Mouse (Mus musculus): ENCODE results near the gene Fam185a. TPM values are rescaled to one million over a fixed set of nuclear protein-coding genes. Genes with fewer than 3 reads are reported as not detected.
A peak's percentile ranks its signal among the peaks of the same experiment; 100 is the strongest.

Gene Fam185a
- polyA plus RNA-seq, 1 experiment from 2014 or later, result 6.1 TPM

GRCm38 (mm10) chr5:21496321-21496720 lies 71.6 kb downstream of the Fam185a start:
- Histone ChIP-seq H3K36me3 (ENCODE audit: control insufficient read depth, insufficient read depth, low read length) (no peaks in the 10 kb centered on the region), H3K27ac (ENCODE audit: low read depth, low read length) (no peak overlapping the region), H3K4me2 (ENCODE audit: low read length) (no peak overlapping the region), H3K4me1 (ENCODE audit: control insufficient read depth, insufficient read depth, low read length) (no peaks in the 10 kb centered on the region), H3K4me3 (ENCODE audit: low read depth, low read length) (no peak overlapping the region), H3K9me3 (replicated peaks; ENCODE audit: control insufficient read depth, low read length) (no peaks in the 10 kb centered on the region), H3K9ac (ENCODE audit: low read length) (no peak overlapping the region), H3K27me3 (replicated peaks; ENCODE audit: control insufficient read depth, insufficient read depth, low read length) (no peaks in the 10 kb centered on the region)
- ATAC-seq (no peak), DNase-seq (ENCODE audit: low spot score) (peak; percentile 47)
- WGBS, result 81% methylated on average over 6 of the region's 6 CpGs

- Histone ChIP-seq H3K4me1 (ENCODE audit: control insufficient read depth, insufficient read depth, low read length) (no peaks in the 10 kb centered on the region), H3K4me3 (ENCODE audit: low read depth, low read length) (no peak overlapping the region), H3K4me2 (ENCODE audit: low read length) (no peak overlapping the region), H3K27ac (ENCODE audit: low read depth, low read length) (no peak overlapping the region), H3K9me3 (replicated peaks; ENCODE audit: control insufficient read depth, low read length) (no peaks in the 10 kb centered on the region), H3K9ac (ENCODE audit: low read length) (no peak overlapping the region), H3K36me3 (ENCODE audit: control insufficient read depth, insufficient read depth, low read length) (no peaks in the 10 kb centered on the region), H3K27me3 (replicated peaks; ENCODE audit: control insufficient read depth, insufficient read depth, low read length) (no peaks in the 10 kb centered on the region)
- no peak for DNase-seq (ENCODE audit: low spot score)
- no peak for ATAC-seq
- 77% methylated on average over 3 of the region's 3 CpGs for WGBS
These were observed 72.1 kb downstream of the Fam185a start for GRCm38 (mm10) chr5:21496881-21497280.

GRCm38 (mm10) chr5:21498490-21498889 lies 73.7 kb downstream of the Fam185a start:
- H3K27ac ChIP-seq (ENCODE audit: low read depth, low read length), result no peak overlapping the region
- H3K4me1 ChIP-seq (ENCODE audit: control insufficient read depth, insufficient read depth, low read length), result no peaks in the 10 kb centered on the region
- no peaks in the 10 kb centered on the region for H3K27me3 ChIP-seq (replicated peaks; ENCODE audit: control insufficient read depth, insufficient read depth, low read length)
- H3K4me3 ChIP-seq (ENCODE audit: low read depth, low read length), result no peak overlapping the region
- DNase-seq (ENCODE audit: low spot score) (no peak), ATAC-seq (no peak)
- H3K9me3 ChIP-seq (replicated peaks; ENCODE audit: control insufficient read depth, low read length), result no peaks in the 10 kb centered on the region
- no peak overlapping the region for H3K9ac ChIP-seq (ENCODE audit: low read length)
- no peaks in the 10 kb centered on the region for H3K36me3 ChIP-seq (ENCODE audit: control insufficient read depth, insufficient read depth, low read length)
- H3K4me2 ChIP-seq (ENCODE audit: low read length), result no peak overlapping the region
- WGBS, result 97% methylated on average over 2 of the region's 2 CpGs

- Histone ChIP-seq H3K9ac (ENCODE audit: low read length) (no peak overlapping the region), H3K4me1 (ENCODE audit: control insufficient read depth, insufficient read depth, low read length) (no peaks in the 10 kb centered on the region), H3K27ac (ENCODE audit: low read depth, low read length) (no peak overlapping the region), H3K9me3 (replicated peaks; ENCODE audit: control insufficient read depth, low read length) (no peaks in the 10 kb centered on the region), H3K27me3 (replicated peaks; ENCODE audit: control insufficient read depth, insufficient read depth, low read length) (no peaks in the 10 kb centered on the region), H3K36me3 (ENCODE audit: control insufficient read depth, insufficient read depth, low read length) (no peaks in the 10 kb centered on the region), H3K4me3 (ENCODE audit: low read depth, low read length) (no peak overlapping the region), H3K4me2 (ENCODE audit: low read length) (no peak overlapping the region)
- DNase-seq (ENCODE audit: low spot score) (no peak), ATAC-seq (no peak)
- 81% methylated on average over 11 of the region's 11 CpGs for WGBS
These were observed 74.2 kb downstream of the Fam185a start for GRCm38 (mm10) chr5:21498925-21499324.

- H3K4me2 ChIP-seq (ENCODE audit: low read length), result no peak overlapping the region
- H3K9me3 ChIP-seq (replicated peaks; ENCODE audit: control insufficient read depth, low read length), result no peaks in the 10 kb centered on the region
- no peaks in the 10 kb centered on the region for H3K4me1 ChIP-seq (ENCODE audit: control insufficient read depth, insufficient read depth, low read length)
- H3K9ac ChIP-seq (ENCODE audit: low read length), result no peak overlapping the region
- no peaks in the 10 kb centered on the region for H3K36me3 ChIP-seq (ENCODE audit: control insufficient read depth, insufficient read depth, low read length)
- H3K27ac ChIP-seq (ENCODE audit: low read depth, low read length), result no peak overlapping the region
- H3K4me3 ChIP-seq (ENCODE audit: low read depth, low read length), result no peak overlapping the region
- 76% methylated on average over 10 of the region's 10 CpGs for WGBS
- no peaks in the 10 kb centered on the region for H3K27me3 ChIP-seq (replicated peaks; ENCODE audit: control insufficient read depth, insufficient read depth, low read length)
- ATAC-seq, result no peak
- DNase-seq (ENCODE audit: low spot score), result no peak
These were observed 75.4 kb downstream of the Fam185a start for GRCm38 (mm10) chr5:21500133-21500532.

- WGBS, result 66% methylated on average over 2 of the region's 2 CpGs
- Histone ChIP-seq H3K4me3 (ENCODE audit: low read depth, low read length) (no peak overlapping the region), H3K4me2 (ENCODE audit: low read length) (no peak overlapping the region), H3K9me3 (replicated peaks; ENCODE audit: control insufficient read depth, low read length) (no peaks in the 10 kb centered on the region), H3K27ac (ENCODE audit: low read depth, low read length) (no peak overlapping the region), H3K9ac (ENCODE audit: low read length) (no peak overlapping the region), H3K27me3 (replicated peaks; ENCODE audit: control insufficient read depth, insufficient read depth, low read length) (no peaks in the 10 kb centered on the region), H3K36me3 (ENCODE audit: control insufficient read depth, insufficient read depth, low read length) (no peaks in the 10 kb centered on the region), H3K4me1 (ENCODE audit: control insufficient read depth, insufficient read depth, low read length) (no peaks in the 10 kb centered on the region)
- ATAC-seq (no peak), DNase-seq (ENCODE audit: low spot score) (peak; percentile 24)
These were observed 76.2 kb downstream of the Fam185a start for GRCm38 (mm10) chr5:21500941-21501340.

GRCm38 (mm10) chr5:21502936-21503610 lies 78.3 kb downstream of the Fam185a start:
- no peaks in the 10 kb centered on the region for H3K4me1 ChIP-seq (ENCODE audit: control insufficient read depth, insufficient read depth, low read length)
- H3K36me3 ChIP-seq (ENCODE audit: control insufficient read depth, insufficient read depth, low read length), result no peaks in the 10 kb centered on the region
- no peaks in the 10 kb centered on the region for H3K27me3 ChIP-seq (replicated peaks; ENCODE audit: control insufficient read depth, insufficient read depth, low read length)
- ATAC-seq (no peak), DNase-seq (ENCODE audit: low spot score) (no peak)
- no peak overlapping the region for H3K4me2 ChIP-seq (ENCODE audit: low read length)
- no peaks in the 10 kb centered on the region for H3K9me3 ChIP-seq (replicated peaks; ENCODE audit: control insufficient read depth, low read length)
- H3K4me3 ChIP-seq (ENCODE audit: low read depth, low read length), result no peak overlapping the region
- no peak overlapping the region for H3K27ac ChIP-seq (ENCODE audit: low read depth, low read length)
- H3K9ac ChIP-seq (ENCODE audit: low read length), result no peak overlapping the region
- 90% methylated on average over 13 of the region's 13 CpGs for WGBS

- H3K9ac ChIP-seq (ENCODE audit: low read length), result no peak overlapping the region
- no peaks in the 10 kb centered on the region for H3K27me3 ChIP-seq (replicated peaks; ENCODE audit: control insufficient read depth, insufficient read depth, low read length)
- no peaks in the 10 kb centered on the region for H3K9me3 ChIP-seq (replicated peaks; ENCODE audit: control insufficient read depth, low read length)
- DNase-seq (ENCODE audit: low spot score) (no peak), ATAC-seq (no peak)
- H3K4me2 ChIP-seq (ENCODE audit: low read length), result no peak overlapping the region
- no peaks in the 10 kb centered on the region for H3K4me1 ChIP-seq (ENCODE audit: control insufficient read depth, insufficient read depth, low read length)
- no peak overlapping the region for H3K27ac ChIP-seq (ENCODE audit: low read depth, low read length)
- no peak overlapping the region for H3K4me3 ChIP-seq (ENCODE audit: low read depth, low read length)
- WGBS, result 90% methylated on average over 8 of the region's 8 CpGs
- H3K36me3 ChIP-seq (ENCODE audit: control insufficient read depth, insufficient read depth, low read length), result no peaks in the 10 kb centered on the region
These were observed 80.4 kb downstream of the Fam185a start for GRCm38 (mm10) chr5:21505159-21505558.

- Histone ChIP-seq H3K27me3 (replicated peaks; ENCODE audit: control insufficient read depth, insufficient read depth, low read length) (no peaks in the 10 kb centered on the region), H3K4me2 (ENCODE audit: low read length) (no peak overlapping the region), H3K9me3 (replicated peaks; ENCODE audit: control insufficient read depth, low read length) (no peaks in the 10 kb centered on the region), H3K27ac (ENCODE audit: low read depth, low read length) (no peak overlapping the region), H3K9ac (ENCODE audit: low read length) (no peak overlapping the region), H3K4me3 (ENCODE audit: low read depth, low read length) (no peak overlapping the region), H3K36me3 (ENCODE audit: control insufficient read depth, insufficient read depth, low read length) (no peaks in the 10 kb centered on the region), H3K4me1 (ENCODE audit: control insufficient read depth, insufficient read depth, low read length) (no peaks in the 10 kb centered on the region)
- 83% methylated on average over 1 of the region's 1 CpGs for WGBS
- DNase-seq (ENCODE audit: low spot score) (no peak), ATAC-seq (no peak)
These were observed 82.1 kb downstream of the Fam185a start for GRCm38 (mm10) chr5:21506887-21507286.

Measured in forebrain, embryonic 14.5 days (tissue).